Mouse (Mus musculus) bone marrow macrophage, adult 2 months (primary cell): ENCODE measurements around the gene Arhgef18. TPM values are rescaled to one million over a fixed set of nuclear protein-coding genes. Genes with fewer than 3 reads are reported as not detected.

ENCODE experiments used
- H3K27ac ChIP-seq: 2 replicates; pipeline ENCODE4 v1.5.1; 2012; ENCODE audit warnings: low read depth, low read length; ENCODE audit not compliant: insufficient read depth
- H3K4me1 ChIP-seq: 2 replicates; pipeline ENCODE4 v1.6.1; 2012; ENCODE audit warnings: low read length; ENCODE audit not compliant: control insufficient read depth, insufficient read depth
- H3K4me3 ChIP-seq: 2 replicates; pipeline ENCODE4 v1.5.1; 2012; ENCODE audit warnings: mild to moderate bottlenecking, low read length, moderate library complexity; ENCODE audit not compliant: insufficient read depth
- CTCF ChIP-seq: IDR thresholded peaks from 2 replicates; pipeline ENCODE4 v1.5.1; 2012; ENCODE audit warnings: low read depth, mild to moderate bottlenecking, low read length, moderate library complexity
- POLR2A ChIP-seq: IDR thresholded peaks from 2 replicates; pipeline ENCODE4 v1.6.1; 2012; ENCODE audit warnings: mild to moderate bottlenecking, low read depth, low read length, borderline replicate concordance
- polyA plus RNA-seq: library from polyadenylated mRNA; stranded (reverse); fragments of >200 nt; gene quantifications from 2 replicates; pipeline ENCODE4 v1.2.4, GENCODE M21; 2012; ENCODE audit not compliant: missing spikeins, insufficient read depth, insufficient read length

Gene Arhgef18
- polyA plus RNA-seq, 1 experiment: 2.3 TPM

DNA sequence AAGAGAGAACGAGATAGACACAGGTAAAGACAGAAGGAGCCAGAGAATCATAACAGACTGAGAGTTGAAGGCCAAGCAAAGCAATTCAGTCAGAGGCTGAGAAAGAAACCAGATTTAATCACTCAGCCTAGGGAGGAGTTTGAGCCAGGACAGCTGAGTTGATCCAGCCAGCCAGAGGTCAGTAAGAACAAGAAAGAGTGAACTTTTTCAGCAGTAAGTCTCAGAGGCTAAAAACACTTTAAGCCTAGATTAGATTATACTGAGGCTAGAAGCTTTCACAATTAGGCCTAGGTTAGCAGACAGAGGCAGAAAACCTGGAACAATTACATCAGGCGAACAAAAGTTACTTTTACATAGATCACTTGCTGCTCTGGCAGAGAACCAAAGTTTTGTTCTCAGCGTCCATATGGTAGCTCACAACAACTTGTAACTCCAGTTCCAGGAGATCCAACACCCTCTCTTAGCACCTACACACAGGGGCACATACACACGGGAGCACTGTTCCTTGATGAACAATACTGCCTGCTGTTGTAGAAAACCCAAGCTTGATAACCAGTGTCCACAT is 87.5 kb downstream of the Arhgef18 start:
- no peak overlapping the region for H3K27ac ChIP-seq
- no peak overlapping the region for H3K4me3 ChIP-seq
- peaks cover 7% of the 10 kb centered on the region for H3K4me1 ChIP-seq
- TF ChIP-seq POLR2A (no peak), CTCF (no peak)

GRCm38 (mm10) chr8:3481605-3482004 is 88.8 kb downstream of the Arhgef18 start:
- no peak for TF ChIP-seq POLR2A
- TF ChIP-seq CTCF: no peak
- H3K4me3 ChIP-seq: peak overlapping the region; percentile 21; the same call in 1 of the 2 replicates

GRCm38 (mm10) chr8:3482240-3482740 is 89.5 kb downstream of the Arhgef18 start:
- H3K27ac ChIP-seq: no peak overlapping the region
- peaks cover 5% of the 10 kb centered on the region for H3K4me1 ChIP-seq
- TF ChIP-seq POLR2A: no peak
- no peak for TF ChIP-seq CTCF
- no peak overlapping the region for H3K4me3 ChIP-seq

More at GRCm38 (mm10) chr8:3481605-3482004, 88.8 kb downstream of the Arhgef18 start:
- Histone ChIP-seq H3K27ac (no peak overlapping the region), H3K4me1 (peaks cover 5% of the 10 kb centered on the region)

DNA sequence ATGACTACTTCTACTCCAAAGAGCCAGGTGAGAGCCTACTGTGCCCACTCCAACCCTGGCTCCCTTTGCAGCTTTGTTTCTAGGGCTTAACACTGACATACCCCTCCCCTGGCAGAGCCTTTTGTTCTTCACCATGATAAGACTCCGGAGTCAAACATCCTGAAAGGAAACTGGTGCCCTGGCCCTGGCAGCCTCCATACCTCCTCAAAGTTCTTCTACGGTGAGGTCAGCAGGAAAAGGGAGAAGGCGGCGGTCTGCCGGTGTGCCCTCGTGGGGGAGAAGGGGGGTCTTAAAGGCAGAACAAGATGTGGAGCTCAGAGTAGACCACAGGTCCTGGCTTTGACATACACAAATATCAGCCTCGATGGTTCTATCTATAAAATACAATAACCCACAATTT is 90.7 kb downstream of the Arhgef18 start:
- no peak for TF ChIP-seq CTCF
- H3K27ac ChIP-seq: no peak overlapping the region

GRCm38 (mm10) chr8:3485192-3485591 is 92.4 kb downstream of the Arhgef18 start:
- H3K27ac ChIP-seq: no peak overlapping the region
- H3K4me3 ChIP-seq: no peak overlapping the region
- peaks cover 5% of the 10 kb centered on the region for H3K4me1 ChIP-seq
- TF ChIP-seq CTCF (no peak), POLR2A (no peak)

More for the DNA sequence above, 90.7 kb downstream of the Arhgef18 start:
- Histone ChIP-seq H3K4me1 (peaks cover 5% of the 10 kb centered on the region), H3K4me3 (no peak overlapping the region)

DNA sequence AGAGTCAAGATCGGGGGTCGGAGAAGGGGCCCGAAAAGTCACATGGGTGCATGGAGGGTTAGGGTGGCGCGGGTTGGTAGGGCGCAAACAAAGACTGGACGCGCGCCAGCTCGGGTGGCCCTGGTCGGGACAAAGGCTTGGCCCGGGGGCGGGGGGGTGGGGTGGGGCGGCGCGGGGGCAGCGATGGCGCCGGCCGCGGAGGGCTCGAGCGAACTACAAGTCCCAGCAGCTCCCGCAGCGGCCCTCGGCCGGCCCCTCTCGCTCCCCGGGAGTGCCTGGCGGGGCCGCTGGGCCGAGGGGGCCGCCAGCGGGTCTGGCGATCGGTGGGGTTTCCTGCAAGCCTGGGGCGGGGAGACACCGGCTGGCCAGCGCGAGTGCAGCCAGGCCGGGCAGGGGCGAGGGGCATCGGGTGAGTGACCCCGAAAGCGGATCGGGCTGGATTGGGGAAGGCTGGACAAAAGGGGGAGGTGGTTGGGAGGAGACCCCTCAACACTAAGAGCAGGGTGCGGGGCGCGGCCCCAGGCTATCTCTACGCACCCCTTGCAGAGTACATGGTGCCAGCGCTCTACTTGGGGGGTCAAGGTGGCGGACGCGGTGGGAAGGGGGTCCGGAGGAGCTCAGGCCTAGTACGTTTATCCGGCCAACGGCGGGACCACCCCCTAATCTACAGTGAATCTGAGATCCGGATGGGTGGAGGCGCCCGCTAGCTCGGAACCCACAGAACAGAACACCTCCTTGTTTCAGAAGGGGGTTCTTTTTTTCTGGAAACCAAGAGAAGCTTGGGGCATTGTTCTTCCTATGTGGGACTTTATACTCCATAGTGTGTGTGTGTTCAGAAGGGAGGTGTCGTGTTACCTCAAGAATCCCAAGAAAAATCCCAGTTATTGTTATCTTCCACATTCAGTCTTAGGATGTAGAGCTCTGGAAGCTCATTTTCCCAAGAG is 100.4 kb downstream of the Arhgef18 start, which contains the start of gene Zfp358:
TSS of gene Zfp358 (plus strand) at position 238 of the 944 bp plus-strand sequence.
- H3K4me1 ChIP-seq: peaks cover 4% of the 10 kb centered on the region
- H3K27ac ChIP-seq: no peak within 1 kb of the TSS
- H3K4me3 ChIP-seq: peak within 1 kb of the TSS; percentile 90
- TF ChIP-seq CTCF: no peak

GRCm38 (mm10) chr8:3493845-3494208 is 101.0 kb downstream of the Arhgef18 start:
- Histone ChIP-seq H3K4me1 (peaks cover 4% of the 10 kb centered on the region), H3K27ac (no peak overlapping the region), H3K4me3 (peak overlapping the region; percentile 90)
- TF ChIP-seq CTCF (no peak), POLR2A (no peak)

GRCm38 (mm10) chr8:3495578-3496427 is 103.0 kb downstream of the Arhgef18 start:
- Histone ChIP-seq H3K4me1 (peaks cover 7% of the 10 kb centered on the region), H3K27ac (no peak overlapping the region), H3K4me3 (no peak overlapping the region)
- no peak for TF ChIP-seq CTCF
- TF ChIP-seq POLR2A: no peak

- TF ChIP-seq CTCF (no peak), POLR2A (no peak)
- H3K4me3 ChIP-seq: no peak overlapping the region
These were observed 103.6 kb downstream of the Arhgef18 start for GRCm38 (mm10) chr8:3496428-3496748.

More at GRCm38 (mm10) chr8:3496428-3496748, 103.6 kb downstream of the Arhgef18 start:
- H3K4me1 ChIP-seq: peaks cover 11% of the 10 kb centered on the region
- no peak overlapping the region for H3K27ac ChIP-seq
